Mouse (Mus musculus) layer of hippocampus, adult 8-10 months (tissue): Measurements from ENCODE around the gene Tnfrsf25. TPM values are rescaled to one million over a fixed set of nuclear protein-coding genes. Genes with fewer than 3 reads are reported as not detected.

Experiments
- DNase-seq, 2 experiments: peaks; one replicate each; pipeline ENCODE4 v3.0.0; 2022; ENCODE audit warnings: low spot score in 2 of 2
- total RNA-seq, 4 experiments: library from RNA; stranded (reverse); gene quantifications; 2 replicates each; pipeline ENCODE4 v1.2.4; 2022

Tnfrsf25 gene
- total RNA-seq, 4 experiments from 2014 or later, result 19.8 to 71.6 (median 34.1) TPM

- no peak for DNase-seq
These were observed 24.7 kb downstream of the Tnfrsf25 start for GRCm38 (mm10) chr4:152140441-152140840.

DNA sequence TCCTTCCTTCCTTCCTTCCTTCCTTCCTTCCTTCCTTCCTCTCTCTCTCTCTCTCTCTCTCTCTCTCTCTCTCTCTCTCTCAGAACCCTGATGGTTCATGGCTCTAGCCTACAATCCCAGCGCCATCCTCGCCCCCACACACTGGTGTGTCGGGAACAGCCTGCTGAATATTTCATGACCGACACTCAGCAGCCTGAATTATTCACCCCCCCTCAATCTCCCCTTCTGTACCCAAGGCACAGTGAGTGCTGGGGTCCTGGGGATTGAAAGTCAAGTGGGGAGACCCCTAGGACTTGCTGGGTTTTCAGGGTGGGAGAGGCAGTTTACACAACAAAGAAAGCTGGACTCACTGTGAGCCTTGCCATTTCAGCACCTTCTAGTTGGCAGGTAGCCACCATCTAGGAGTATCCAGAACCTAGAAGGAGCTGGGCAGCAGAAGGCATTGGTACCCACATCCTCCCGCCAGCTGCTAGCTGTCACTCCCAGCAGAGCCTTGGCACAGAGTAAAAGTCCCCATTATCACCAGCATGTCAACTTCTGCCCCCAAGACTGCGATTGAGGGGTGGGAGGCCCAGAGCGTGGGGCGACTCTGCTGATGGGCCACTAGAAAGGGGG is 25.9 kb downstream of the Tnfrsf25 start:
- DNase-seq, result no peak

DNA sequence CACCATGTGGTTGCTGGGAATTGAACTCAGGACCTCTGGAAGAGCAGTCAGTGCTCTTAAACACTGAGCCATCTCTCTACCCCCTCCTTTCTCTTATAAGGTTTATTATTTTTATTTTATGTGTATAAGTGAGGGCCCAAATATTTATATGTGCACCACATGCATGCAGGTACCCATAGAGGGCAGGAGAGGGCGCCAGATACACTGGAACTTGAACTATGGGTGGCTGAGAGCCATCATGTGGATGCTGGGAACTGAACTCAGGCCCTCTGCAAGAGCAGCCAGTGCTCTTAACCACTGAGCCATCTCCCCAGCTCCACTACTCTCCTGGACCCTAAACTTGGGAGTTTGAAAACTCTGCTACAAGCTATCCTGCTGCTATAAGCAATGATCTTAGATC is 27.9 kb downstream of the Tnfrsf25 start:
- DNase-seq, result no peak

DNA sequence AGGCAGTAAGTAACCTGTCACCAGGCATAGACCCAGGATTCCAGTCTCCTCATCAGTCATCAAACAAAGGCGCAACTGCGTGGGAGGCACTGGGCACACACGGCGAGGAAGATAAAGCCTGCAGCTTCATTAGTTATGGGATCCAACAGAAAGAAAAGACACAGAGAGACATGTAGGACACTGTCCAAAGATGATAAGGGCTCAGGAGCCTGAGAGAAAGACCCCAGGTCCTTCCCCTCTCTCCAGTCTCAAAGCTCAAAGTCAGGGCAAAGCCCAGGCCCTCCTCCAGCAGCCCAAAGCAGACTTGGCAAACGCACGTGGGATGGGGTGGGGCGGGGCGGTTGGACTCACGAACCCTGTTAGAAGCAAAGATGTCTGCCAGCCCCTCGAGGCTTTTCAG is 29.7 kb downstream of the Tnfrsf25 start:
- DNase-seq, result no peak

- no peak for DNase-seq
These were observed 30.5 kb downstream of the Tnfrsf25 start for GRCm38 (mm10) chr4:152146033-152146827.

DNA sequence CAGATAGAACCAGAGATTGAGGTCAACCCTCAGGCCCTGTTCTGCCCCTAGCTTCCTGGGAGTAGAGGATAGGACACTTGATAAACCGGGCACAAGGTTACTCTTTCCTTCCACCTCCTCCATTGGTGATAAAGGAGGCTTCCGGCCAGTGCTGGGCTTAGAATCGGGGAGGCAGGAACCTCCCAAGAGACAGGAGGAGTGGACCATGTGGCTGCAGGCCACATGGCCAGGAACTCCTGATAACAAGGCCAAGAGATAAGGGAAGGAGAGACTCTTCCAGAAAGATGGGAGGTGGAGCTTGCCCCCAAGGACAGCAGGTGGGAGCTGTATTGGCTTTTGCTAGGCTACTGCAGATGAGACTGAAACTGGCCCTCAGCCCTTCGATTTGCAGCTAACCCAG is 34.8 kb downstream of the Tnfrsf25 start:
- DNase-seq, result no peak

DNA sequence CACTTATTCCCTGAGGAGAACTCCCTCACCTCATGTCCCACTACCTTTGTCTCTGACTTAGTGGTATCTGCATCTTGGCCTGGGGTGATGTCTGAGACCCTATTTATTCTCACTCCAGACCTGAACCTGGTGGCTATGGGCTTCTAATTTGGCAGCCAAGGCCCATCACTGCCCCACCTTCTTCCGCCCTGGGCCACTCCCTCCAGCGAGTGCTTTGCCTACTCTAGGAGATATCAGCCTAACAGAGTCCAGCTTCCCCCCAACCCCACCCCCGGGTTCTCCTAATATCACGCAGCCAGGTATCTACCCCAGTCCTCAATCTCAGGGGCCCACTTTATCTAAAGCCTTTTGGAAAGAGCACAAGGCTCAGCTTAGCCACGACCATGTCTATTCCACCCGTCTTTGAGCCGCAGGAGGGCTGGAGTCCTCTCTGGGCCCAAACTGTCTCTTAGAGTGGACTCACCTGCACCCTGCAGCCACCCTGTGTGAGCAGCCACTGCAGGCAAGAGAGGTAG is 35.8 kb downstream of the Tnfrsf25 start:
- DNase-seq, result no peak

DNA sequence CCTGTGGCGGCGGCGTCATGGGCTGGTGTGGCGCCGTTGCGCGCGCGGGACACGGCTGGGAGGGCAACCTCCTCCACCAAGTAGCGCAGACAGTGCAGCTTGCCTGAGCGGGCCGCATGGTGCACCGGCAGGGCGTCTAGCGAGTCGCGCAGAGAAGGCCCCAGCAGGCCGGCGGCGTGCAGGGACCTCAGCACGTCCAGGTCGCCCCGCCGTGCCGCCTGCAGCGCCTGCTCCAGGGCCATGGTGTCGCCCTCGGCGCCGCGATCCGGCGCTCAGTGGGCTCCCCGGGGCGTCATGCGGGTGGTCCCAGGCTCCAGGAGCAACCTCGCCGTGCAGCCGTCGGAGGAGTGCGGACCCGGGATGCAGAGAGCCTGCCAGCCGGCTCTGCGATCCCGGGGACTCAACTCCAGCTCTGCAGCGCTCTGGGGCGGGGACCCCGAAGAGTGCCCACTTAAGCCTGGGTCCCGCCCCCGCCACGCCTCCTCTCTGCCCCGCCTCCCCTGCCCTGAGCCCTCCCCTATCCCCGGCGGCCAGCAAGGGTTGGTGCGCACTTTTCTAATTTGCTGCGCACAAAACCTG is 36.3 kb downstream of the Tnfrsf25 start, which contains the start of gene Espn:
Gene Espn, minus strand, starts transcription at position 406 of the 579 bp plus-strand sequence.
- DNase-seq, result no peak

DNA sequence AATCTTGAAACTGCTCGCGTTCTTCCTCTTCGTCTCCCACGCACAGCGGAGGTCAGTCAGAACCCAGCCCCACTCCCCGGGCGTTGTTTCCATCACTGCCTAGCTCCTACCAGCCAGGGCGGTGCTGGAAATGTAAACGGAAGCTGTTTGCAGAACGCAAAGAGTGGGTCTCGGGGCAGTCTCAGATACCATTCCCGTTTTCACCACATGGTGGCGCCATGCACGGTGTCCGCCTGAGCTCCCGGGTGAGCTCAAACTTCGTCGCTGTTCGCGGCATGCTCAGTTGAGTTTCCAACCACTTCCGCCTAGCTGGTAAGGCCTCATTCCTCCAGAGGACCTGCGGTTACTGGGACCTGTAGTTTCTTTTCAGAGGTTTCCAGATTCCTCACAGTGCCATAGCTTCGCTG is 38.0 kb downstream of the Tnfrsf25 start:
- peak in 1 of 2 experiments; percentile 85 for DNase-seq

DNA sequence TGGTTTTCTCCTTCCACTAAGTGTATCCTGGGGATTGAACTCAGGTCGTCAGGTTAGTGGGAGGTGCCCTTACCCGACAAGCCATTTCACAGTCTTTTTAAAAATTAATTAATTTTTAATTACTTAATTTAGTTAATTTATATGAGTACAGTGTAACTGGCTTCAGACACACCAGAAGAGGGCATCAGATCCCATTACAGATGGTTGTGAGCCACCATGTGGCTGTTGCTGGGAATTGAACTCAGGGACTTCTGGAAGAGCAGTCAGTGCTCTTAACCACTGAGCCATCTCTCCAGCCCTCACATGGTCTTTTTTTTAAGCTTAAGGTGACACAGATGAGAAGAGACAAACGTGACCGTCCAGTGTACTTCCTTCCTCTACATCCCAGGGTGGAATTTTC is 39.3 kb downstream of the Tnfrsf25 start:
- DNase-seq, result no peak

DNA sequence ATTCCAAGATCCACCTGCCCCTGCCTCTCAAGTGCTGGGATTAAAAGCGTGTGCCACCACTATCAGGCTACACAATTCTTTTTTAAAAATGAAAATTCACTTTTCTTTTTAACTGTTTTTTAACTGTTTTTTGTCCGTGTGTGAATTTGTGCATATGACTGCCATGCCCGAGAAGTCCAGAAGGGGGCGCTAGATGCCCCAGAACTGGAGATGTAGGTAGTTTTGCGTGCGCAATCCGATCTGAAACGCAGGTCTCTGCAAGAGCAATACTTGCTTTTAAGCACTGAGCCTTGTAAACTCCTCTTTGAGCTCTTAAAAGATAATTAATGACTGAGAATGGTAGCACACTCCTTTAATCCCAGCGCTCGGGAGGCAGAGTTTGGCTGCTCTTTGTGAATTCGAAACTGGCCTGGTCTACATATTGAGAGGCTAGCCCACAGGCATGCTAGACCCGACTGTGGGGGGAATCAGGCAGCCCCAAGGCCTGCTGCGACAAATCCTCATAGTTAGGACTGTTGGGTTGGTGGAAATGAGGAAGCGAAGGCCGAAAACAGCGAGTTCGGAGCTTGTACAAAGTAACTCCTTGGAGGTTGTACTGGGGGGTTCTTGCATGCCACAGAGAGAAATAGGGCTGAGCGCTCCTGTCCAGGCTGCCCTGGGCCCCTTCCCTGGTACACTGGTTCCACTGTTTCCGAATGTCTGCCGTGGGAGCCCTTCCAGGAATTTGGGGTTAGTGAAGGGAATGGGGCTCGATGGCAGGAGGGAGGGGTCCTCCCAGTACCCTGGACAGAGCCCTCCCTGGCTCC is 42.2 kb downstream of the Tnfrsf25 start:
- peak in 1 of 2 experiments; percentile 59 for DNase-seq

DNA sequence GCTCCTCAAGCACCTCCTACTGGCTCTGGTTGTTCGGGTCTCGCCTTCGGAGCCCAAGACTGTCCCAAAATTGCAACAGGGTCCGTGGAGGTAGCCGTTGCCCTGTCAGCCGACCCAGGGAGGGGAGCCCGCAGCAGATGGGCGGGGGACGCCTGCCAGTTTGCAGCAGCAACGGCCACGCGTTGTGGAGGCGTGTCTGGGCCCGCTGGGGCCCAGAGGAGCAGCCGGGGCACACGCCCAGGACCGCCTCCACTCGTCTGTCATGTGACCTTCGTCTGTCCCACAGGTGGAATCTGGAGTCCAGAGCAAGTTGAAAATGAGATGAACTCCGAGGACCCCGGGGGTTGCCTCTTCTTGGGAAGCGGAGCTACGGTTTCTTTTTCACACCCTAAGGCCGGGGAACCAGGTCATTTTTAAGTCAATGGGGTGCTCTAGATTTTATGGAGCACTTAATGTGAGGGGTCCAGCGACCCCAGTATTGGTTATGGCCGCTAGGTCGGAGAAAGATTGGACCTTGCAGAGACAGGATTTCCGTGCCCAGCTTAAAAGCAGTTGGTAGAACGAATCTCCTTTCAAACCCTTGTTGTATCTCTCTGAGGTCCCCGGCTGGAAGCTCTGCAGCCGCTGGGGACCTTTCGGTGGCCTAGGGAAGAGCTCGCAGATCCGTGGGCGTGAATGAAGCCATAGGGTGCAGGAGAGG is 43.0 kb downstream of the Tnfrsf25 start, which contains the start of gene Hes2:
Gene Hes2, plus strand, starts transcription at position 283 of the 700 bp plus-strand sequence.
- no peak for DNase-seq

DNA sequence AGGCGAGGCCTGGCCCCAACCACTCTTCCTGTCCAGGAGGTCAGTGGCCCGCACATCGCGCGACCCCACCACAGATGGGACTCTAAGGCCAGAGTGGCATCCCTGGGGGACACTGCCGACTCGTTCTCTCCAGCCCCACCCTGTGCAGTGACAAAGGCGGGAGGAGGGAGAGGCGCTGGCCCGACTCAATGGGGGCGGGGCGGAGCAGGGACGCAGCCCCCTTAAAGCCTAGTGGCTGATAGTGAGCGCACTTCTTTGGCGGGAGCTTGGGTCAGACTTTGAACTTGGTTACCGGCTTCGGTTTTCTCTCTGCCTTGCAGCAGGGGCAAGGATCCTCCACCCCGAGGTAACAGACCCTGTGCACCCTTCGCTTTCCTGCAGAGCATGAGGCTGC is 43.5 kb downstream of the Tnfrsf25 start:
- DNase-seq, result no peak

- DNase-seq, result no peak
These were observed 45.0 kb downstream of the Tnfrsf25 start for GRCm38 (mm10) chr4:152160748-152161147.

DNA sequence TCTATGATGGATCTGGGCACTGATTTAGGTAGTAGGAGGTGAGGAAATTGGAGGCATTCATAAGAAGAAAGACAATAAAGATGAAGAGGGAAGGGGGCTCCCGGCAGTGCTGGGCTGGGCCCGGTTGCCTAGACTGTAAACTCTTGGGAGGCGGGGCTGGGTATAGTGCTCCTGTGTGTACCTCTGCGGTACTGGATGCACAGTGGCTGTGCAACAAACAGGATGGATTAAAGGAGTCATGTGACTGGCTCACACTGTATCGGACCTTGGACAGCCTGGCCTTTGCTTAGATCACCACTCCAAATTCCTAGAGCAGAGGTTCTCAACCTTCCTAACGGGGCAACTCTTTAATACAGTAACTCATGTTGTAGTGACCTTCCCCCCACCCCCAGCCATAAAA is 45.9 kb downstream of the Tnfrsf25 start:
- DNase-seq, result no peak

DNA sequence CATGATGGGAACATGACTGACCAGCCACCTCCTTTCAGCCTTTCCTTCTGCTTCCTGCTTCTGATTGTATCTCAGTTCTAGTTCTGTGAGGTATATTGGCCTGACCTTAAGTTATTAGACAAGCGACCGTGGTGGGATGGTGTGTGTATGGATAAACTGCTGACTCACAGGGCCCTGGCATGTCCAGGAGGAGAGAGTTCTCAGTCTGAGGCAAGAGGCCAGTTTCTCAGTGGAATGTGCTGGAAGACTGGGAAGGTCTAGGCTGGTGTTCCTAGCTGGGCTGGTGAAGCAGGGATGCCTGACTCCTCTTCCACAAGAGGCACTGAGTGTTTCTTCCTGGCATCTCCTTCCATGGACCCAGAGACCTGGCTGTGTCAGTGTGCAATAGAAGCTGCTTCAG is 47.0 kb downstream of the Tnfrsf25 start:
- DNase-seq, result no peak

- DNase-seq, result peak in 1 of 2 experiments; percentile 54
These were observed 49.5 kb downstream of the Tnfrsf25 start for GRCm38 (mm10) chr4:152165036-152165931.

DNA sequence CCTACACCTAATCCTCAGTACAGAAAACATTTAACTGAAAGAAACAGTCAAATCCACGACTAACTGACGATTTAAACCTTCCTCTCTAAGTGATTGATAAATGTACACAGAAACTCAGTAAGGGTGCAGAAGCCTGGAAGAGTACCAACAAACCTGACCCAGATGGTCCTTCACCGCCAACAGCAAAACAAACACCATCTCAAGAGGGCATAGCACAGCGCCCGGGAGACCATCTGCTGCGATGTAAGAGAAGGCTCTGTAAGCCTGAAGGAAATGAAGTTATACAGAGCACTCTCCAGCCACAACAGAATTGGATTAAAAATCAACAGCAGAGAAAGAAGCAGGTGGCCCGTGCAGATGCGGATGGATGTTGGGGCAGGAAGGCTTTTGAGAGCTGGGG is 52.3 kb downstream of the Tnfrsf25 start:
- no peak for DNase-seq

GRCm38 (mm10) chr4:152169103-152169502 is 53.4 kb downstream of the Tnfrsf25 start:
- no peak for DNase-seq
